In the genomic region with DNA sequence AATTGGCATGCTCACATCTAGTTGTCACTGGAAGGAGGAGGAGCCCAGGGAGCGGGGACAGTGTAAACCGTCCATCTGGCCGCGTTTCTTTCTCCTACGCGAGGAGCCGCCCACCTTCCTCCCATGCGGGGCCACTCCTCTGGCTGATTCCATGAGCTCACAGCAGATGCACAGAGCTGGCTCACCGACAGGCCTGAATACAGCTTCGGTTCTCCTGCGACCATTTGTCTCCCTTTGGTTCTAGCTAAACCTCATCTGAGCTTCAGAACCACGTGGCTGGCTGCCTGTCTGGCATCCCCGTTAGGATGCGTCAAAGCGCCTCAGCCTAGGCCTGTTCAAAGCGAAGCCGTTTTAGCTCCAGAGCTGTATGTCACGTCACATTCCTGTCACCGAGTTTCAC, we compare ENCODE assay signal across 8 mouse cellular contexts. TPM values are rescaled to one million over a fixed set of nuclear protein-coding genes. Genes with fewer than 3 reads are reported as not detected.
DNase-seq lines count a peak whose midpoint lies in the region; ATAC-seq and TF ChIP-seq lines count a peak whose summit lies in the region.

No protein-coding gene starts in this region.

- dilution Hi-C loops in CH12.LX (cut with MboI; ENCODE audit: extremely low pct_ligation_motif_present, extremely low pct_unique_long_range_greater_than_20kb, low sequenced_read_pairs): no loop called here

- H3K9ac ChIP-seq in CH12.LX (ENCODE audit: insufficient read depth, low read depth): no peak overlapping the region
- H3K9ac ChIP-seq in forebrain, embryonic 14.5 days (ENCODE audit: low read length): peak overlapping the region; percentile 5; the same call in 1 of the 2 replicates
- H3K9ac ChIP-seq in midbrain, postnatal 0 days (replicated peaks; ENCODE audit: low read length, poor library complexity, severe bottlenecking): no peak overlapping the region
- no peak overlapping the region for H3K9ac ChIP-seq in liver, embryonic 12.5 days

- TF ChIP-seq CTCF in CH12.LX (conservative IDR thresholded peaks at IDR 0.05 in 1 of 2, IDR thresholded peaks at IDR 0.05 in 1 of 2; ENCODE audit: low read depth in 2 of 2, low read length in 2 of 2): no peak
- no peak for TF ChIP-seq CTCF in midbrain, postnatal 0 days (IDR thresholded peaks at IDR 0.05)

- H3K4me1 ChIP-seq in CH12.LX (ENCODE audit: control insufficient read depth in 1 of 2, insufficient read depth in 2 of 2): peaks cover 3 to 6% of the 10 kb centered on the region in 2 experiments; a peak in 3 of 4 replicates
- peaks cover 8% of the 10 kb centered on the region for H3K4me1 ChIP-seq in forebrain, embryonic 14.5 days (ENCODE audit: control insufficient read depth, insufficient read depth, low read length)
- H3K4me1 ChIP-seq in midbrain, postnatal 0 days (ENCODE audit: insufficient read depth, low read length): peaks cover 3% of the 10 kb centered on the region; the same call in 1 of the 2 replicates
- H3K4me1 ChIP-seq in liver, embryonic 12.5 days: no peaks in the 10 kb centered on the region

- 21% methylated on average over 19 of the region's 19 CpGs for WGBS in forebrain, embryonic 14.5 days
- 14% methylated on average over 19 of the region's 19 CpGs for WGBS in midbrain, postnatal 0 days
- 40% methylated on average over 19 of the region's 19 CpGs for WGBS in liver, embryonic 12.5 days (ENCODE audit: insufficient replicate concordance)

- in situ Hi-C loops in CH12.LX (cut with MboI; ENCODE audit: low pct_ligation_motif_present, low pct_unique_long_range_greater_than_20kb, low sequenced_read_pairs): no loop called here

- no peak overlapping the region for H3K27ac ChIP-seq in CH12.LX (ENCODE audit: insufficient read depth, low read depth)
- peak overlapping the region; percentile 70 for H3K27ac ChIP-seq in forebrain, embryonic 14.5 days (ENCODE audit: low read depth, low read length)
- H3K27ac ChIP-seq in midbrain, postnatal 0 days (ENCODE audit: low read depth, low read length): no peak overlapping the region; the same call in 1 of the 2 replicates
- no peak overlapping the region for H3K27ac ChIP-seq in liver, embryonic 12.5 days

- no peaks in the 10 kb centered on the region for H3K79me2 ChIP-seq in CH12.LX (replicated peaks; ENCODE audit: control insufficient read depth, extremely low read depth, insufficient read depth, poor library complexity, severe bottlenecking)

- TF ChIP-seq RAD21 in CH12.LX (IDR thresholded peaks at IDR 0.05; ENCODE audit: low read depth, low read length): no peak

- no peaks in the 10 kb centered on the region for H3K36me3 ChIP-seq in CH12.LX (replicated peaks in 1 of 2; ENCODE audit: control insufficient read depth in 1 of 2, insufficient read depth in 1 of 2, low read length in 1 of 2)
- H3K36me3 ChIP-seq in forebrain, embryonic 14.5 days (ENCODE audit: control insufficient read depth, insufficient read depth, low read length): no peaks in the 10 kb centered on the region
- no peaks in the 10 kb centered on the region for H3K36me3 ChIP-seq in midbrain, postnatal 0 days (ENCODE audit: insufficient read depth, low read length)
- no peaks in the 10 kb centered on the region for H3K36me3 ChIP-seq in liver, embryonic 12.5 days

- peak; percentile 14 for DNase-seq in CH12.LX (ENCODE audit: extremely low read depth)
- peak; percentile 59 to 62 for DNase-seq in adrenal gland, postnatal 36 days
- DNase-seq in forebrain, embryonic 14.5 days (ENCODE audit: low spot score): peak; percentile 77
- DNase-seq in heart, postnatal 36 days: peak; percentile 18 to 20
- DNase-seq in left cerebral cortex, adult 18-20 months (ENCODE audit: low spot score in 2 of 2): peak; percentile 93 to 95
- peak; percentile 74 for DNase-seq in midbrain, postnatal 0 days (ENCODE audit: low spot score)

- H3K27me3 ChIP-seq in CH12.LX (replicated peaks): peaks cover 65% of the 10 kb centered on the region
- H3K27me3 ChIP-seq in forebrain, embryonic 14.5 days (replicated peaks; ENCODE audit: control insufficient read depth, insufficient read depth, low read length): no peaks in the 10 kb centered on the region
- H3K27me3 ChIP-seq in midbrain, postnatal 0 days (ENCODE audit: insufficient read depth, low read length): no peaks in the 10 kb centered on the region
- H3K27me3 ChIP-seq in liver, embryonic 12.5 days (replicated peaks): peaks cover 33% of the 10 kb centered on the region

- H3K4me3 ChIP-seq in CH12.LX (replicated peaks in 1 of 3; ENCODE audit: low read depth in 2 of 3, low read length in 2 of 3, poor library complexity in 1 of 3): no peak overlapping the region
- no peak overlapping the region for H3K4me3 ChIP-seq in forebrain, embryonic 14.5 days (ENCODE audit: low read depth, low read length)
- no peak overlapping the region for H3K4me3 ChIP-seq in midbrain, postnatal 0 days (ENCODE audit: low read depth, low read length)
- H3K4me3 ChIP-seq in liver, embryonic 12.5 days: no peak overlapping the region

- TF ChIP-seq EP300 in CH12.LX (IDR thresholded peaks at IDR 0.05; ENCODE audit: low read length): no peak

- intact Hi-C loops in heart, postnatal 36 days (cut with DNase I): no loop called here

- no peak overlapping the region for H3K4me2 ChIP-seq in CH12.LX (ENCODE audit: insufficient read depth, low read depth, poor library complexity, severe bottlenecking)
- peak overlapping the region; percentile 18; the same call in 1 of the 2 replicates for H3K4me2 ChIP-seq in forebrain, embryonic 14.5 days (ENCODE audit: low read length)
- H3K4me2 ChIP-seq in midbrain, postnatal 0 days (ENCODE audit: low read depth, low read length, poor library complexity, severe bottlenecking): no peak overlapping the region
- no peak overlapping the region for H3K4me2 ChIP-seq in liver, embryonic 12.5 days

- H3K9me3 ChIP-seq in CH12.LX (replicated peaks; ENCODE audit: low read length): no peaks in the 10 kb centered on the region
- no peaks in the 10 kb centered on the region for H3K9me3 ChIP-seq in forebrain, embryonic 14.5 days (replicated peaks; ENCODE audit: control insufficient read depth, low read length)
- H3K9me3 ChIP-seq in midbrain, postnatal 0 days (ENCODE audit: low read length): no peaks in the 10 kb centered on the region
- H3K9me3 ChIP-seq in liver, embryonic 12.5 days (replicated peaks): no peaks in the 10 kb centered on the region

- no peak for TF ChIP-seq POLR2A in CH12.LX (IDR thresholded peaks at IDR 0.05; ENCODE audit: low read depth, low read length)

- ATAC-seq in forebrain, embryonic 14.5 days: peak; percentile 82
- 0 out of 2 replicates have a peak, but pooled peaks have one; percentile 16 for ATAC-seq in midbrain, postnatal 0 days (ENCODE audit: low FRiP score)
- ATAC-seq in monocyte, adult 5-6 weeks (replicated peaks; ENCODE audit: insufficient number of reproducible peaks, low FRiP score, low TSS enrichment, poor library complexity, severe bottlenecking): no peak
- no peak for ATAC-seq in liver, embryonic 12.5 days

TF ChIP-seq in CH12.LX, 34 proteins besides CTCF, POLR2A, EP300 and RAD21:
- TF ChIP-seq MAX (IDR thresholded peaks at IDR 0.05; ENCODE audit: low read length) (peak; percentile 57; the same call in 1 of the 2 replicates), KAT2A (IDR thresholded peaks at IDR 0.05; ENCODE audit: insufficient replicate concordance, low read length) (no peak)

RNA-seq across cellular contexts. Expression of a gene that starts 53.8 kb away (rescaled TPM):
- 0.04 and 0.13 TPM in 2 replicates for total RNA-seq in CH12.LX (2012; rRNA removed)
- 0.09 and 0.15 TPM in 2 replicates for total RNA-seq in CH12.LX (2014; rRNA removed)
- polyA plus RNA-seq in CH12.LX (2012; ENCODE audit: insufficient read length, low read depth): 0.39 and 0.44 TPM in 2 replicates
- 1 to 10 TPM; 2.8 to 3.1 TPM for total RNA-seq in adrenal gland, postnatal 36 days (2021)
- polyA plus RNA-seq in forebrain, embryonic 14.5 days (2014; fragmentation: Nextera tagmentation; extraction: Ambion mirVana): 6.8 and 12.5 TPM in 2 replicates
- total RNA-seq in heart, postnatal 36 days (2021): under 1 TPM in 1 of 2 experiments, not detected in 1; 0.56 TPM
- 100 to 1,000 TPM; 197 to 226 TPM for total RNA-seq in left cerebral cortex, adult 18-20 months (2021)
- total RNA-seq in midbrain, postnatal 0 days (2014; rRNA removed): 31.3 and 37.7 TPM in 2 replicates
- polyA plus RNA-seq in midbrain, postnatal 0 days (2015; fragmentation: Nextera tagmentation; extraction: Ambion mirVana): 14.1 and 22.4 TPM in 2 replicates
- total RNA-seq in monocyte, adult 5-6 weeks (2017): not detected in 3 replicates
- 0.54 and 0.88 TPM in 2 replicates for polyA plus RNA-seq in liver, embryonic 12.5 days (2016; fragmentation: Nextera tagmentation; extraction: Ambion mirVana)

Comparison
In these comparisons a context has a peak if more than half of its experiments do, and no peak if none do; other contexts are left out.
1. DNase-seq: peak in every context shown above with its lines; median percentile 94 in left cerebral cortex, adult 18-20 months; 77 in forebrain, embryonic 14.5 days; 74 in midbrain, postnatal 0 days; 60 in adrenal gland, postnatal 36 days; 19 in heart, postnatal 36 days; 14 in CH12.LX.
2. ATAC-seq: peak in forebrain, embryonic 14.5 days (single experiment) and midbrain, postnatal 0 days (single experiment); none in monocyte, adult 5-6 weeks (single experiment) and liver, embryonic 12.5 days (single experiment).